Mouse (Mus musculus): ENCODE results near the gene Slc7a14.

Gene Slc7a14

DNA sequence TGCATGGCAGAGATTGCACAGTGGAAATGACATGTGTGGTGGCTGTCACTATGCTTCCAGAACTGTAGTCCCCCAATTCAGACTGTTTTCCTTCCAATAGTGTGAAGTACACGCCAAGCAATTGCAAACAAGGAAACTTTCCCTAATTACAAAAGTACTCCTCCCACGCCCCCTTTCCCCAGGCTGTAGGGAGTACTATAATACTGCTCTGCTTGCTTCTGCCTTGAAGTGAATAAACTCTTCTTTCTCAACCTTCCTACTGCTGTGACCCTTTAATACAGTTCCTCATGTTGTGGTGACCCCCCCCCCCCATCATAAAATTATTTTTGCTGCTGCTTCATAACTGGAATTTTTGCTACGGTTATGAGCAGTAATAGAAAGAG, 49.2 kb downstream of the Slc7a14 start:
- no peak for DNase-seq (ENCODE audit: low spot score)

DNA sequence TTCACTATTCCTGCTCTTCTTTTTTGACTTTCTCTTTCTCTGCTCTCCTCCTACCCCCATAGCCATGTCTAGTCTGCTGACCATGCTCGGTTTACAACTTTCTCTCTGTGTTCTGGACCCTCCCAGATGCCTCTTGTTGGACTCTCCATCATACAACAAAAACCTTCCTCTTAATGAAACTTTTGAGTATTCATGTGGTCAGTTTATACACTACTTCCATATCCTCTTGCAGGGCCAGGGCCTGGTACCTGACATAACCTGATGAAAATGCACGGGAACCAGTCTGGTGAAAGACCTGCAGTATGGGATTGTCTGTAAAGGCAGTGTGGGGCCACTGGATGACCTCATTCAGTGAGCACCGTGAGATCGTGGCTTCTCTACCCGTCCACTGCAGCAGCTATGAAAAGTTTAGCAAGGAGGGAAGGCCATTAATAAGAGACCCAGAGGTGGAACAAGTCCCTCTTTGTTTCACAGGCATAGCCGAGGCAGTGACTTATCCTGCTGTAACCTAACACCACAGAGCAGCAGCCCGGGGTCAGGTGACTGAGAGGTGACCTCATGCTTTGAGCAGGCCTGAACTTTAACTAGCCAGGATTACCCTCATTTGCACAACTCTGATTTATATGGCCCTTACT, 49.7 kb downstream of the Slc7a14 start:
- no peak for DNase-seq (ENCODE audit: low spot score)

DNA sequence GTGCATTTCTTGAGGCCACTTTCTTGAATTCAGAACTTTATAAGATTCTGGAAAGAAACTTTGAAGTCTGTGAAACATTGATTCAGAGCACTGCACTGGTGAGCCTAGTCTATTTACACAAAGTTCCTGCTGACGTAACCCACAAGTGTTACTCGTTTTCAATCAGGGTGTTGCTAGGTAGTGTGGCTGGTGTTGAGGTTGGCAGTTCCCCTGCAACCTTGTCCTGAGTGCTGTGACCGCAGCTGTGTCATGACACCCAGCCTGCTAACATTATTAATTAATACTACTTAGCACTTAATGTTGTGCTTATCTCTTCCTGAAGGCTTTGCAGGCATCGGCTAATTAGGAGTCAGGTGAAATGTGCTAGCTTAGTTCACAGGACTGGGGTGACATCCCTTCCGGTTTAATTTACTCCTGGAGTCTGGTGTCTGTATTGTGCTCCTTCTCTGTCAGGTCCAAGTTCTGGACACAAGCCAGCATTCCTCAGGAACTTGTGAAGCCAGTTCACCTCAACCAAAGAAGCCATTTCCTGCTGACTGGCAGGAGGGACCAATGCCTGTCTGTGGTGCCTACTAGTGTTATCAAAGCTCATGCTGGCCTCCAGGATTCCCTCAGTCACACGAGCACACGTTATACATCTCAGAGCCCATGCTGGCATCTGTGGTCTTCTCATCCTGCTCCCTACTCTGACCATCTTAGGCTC, 50.5 kb downstream of the Slc7a14 start:
- DNase-seq (ENCODE audit: low spot score): peak; percentile 9

DNA sequence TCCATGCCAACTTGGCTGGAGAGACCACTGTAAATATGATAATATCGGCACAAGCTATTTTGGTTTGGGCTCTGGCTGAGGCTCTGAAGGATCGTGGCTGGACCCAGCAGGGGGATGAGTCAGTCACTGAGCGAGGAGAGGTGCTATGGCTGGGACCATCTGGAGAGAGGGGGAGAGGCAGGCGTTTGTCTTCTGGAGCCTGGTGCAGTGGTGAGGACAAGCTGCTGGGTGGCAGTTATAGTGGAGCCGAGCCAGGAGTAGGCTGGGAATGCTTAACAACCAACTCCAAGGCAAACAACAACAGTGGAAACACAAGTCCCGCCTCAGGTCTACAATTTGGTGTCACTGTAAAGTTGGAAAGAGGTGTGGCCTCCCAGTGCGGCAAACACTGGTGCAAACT, 55.8 kb downstream of the Slc7a14 start:
- DNase-seq (ENCODE audit: low spot score): no peak

DNA sequence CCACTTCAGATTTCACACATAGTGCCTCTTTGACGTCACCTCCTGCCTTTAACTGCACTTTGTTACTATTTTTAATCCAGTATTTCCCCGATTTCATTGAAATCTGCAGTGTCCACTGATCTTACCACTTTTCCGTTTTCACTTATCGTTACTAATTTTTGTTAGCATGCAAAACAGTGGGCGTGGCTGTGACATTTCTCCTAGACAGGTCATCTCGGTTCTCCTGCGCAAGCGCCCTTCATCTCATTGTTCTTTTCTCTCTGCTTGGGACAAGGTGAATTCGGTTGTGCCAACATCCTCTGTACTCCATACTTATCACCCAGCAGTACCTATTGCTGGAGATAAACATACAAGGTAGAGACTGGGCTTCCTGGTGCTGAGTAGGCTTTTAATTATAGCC, 56.3 kb downstream of the Slc7a14 start:
- no peak for DNase-seq (ENCODE audit: low spot score)

DNA sequence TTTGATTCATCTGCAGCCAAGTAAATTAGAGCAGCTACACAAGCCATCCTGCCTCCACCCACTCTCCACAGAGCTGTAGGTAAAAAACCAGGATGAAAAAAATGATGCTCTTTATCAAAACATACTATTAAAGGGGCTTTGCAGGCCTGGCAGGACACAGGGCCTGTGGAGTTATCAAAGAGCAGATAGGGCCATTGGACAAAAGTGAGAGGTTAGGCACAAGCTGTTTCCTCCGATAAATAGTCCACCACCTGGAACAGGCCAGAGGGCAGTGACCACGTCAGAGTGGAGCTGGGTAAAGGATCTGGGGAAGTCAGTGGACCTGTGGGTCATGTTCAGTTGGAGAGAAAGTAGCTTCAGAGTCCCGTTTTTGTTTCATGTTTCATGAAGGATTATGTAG, 57.6 kb downstream of the Slc7a14 start:
- DNase-seq (ENCODE audit: low spot score): no peak

DNA sequence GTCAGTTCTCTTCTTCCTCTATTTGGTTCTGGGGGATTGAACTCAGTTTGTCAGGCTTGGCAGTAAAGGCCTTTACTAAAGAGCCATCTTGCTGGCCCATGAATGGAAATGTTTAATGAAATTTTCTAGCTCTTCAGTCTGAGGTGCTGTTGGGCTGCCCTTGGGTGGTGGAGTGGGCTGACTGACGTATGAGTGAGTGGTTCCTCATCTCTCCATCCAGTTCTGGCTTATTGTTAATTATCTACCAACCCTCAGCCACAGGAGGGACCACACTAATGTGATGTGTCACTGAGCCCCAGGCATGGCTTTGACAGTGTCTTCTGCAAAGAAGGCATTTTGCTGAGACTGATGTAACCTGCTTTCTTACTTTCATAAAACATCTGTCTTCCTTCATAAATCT, 66.7 kb downstream of the Slc7a14 start:
- DNase-seq (ENCODE audit: low spot score): no peak

DNA sequence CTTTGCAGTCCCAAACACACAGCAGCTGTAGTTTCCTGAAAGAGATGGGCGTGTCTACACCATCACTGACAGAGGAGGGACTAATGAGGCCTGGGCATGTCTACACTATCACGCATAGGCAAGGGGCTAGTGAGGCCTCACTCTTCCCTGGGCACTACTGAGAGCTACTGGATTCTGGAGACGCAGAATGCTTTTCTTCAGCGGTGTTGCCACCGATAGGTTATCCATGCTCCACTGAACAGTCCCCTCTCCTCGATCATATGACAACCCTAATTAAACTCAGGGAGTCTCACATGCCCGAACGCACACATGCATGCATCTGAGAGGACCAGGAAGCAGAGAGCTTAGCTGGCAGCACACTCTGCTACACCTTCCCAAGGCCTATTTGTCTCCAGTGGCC, 69.3 kb downstream of the Slc7a14 start:
- no peak for DNase-seq (ENCODE audit: low spot score)

DNA sequence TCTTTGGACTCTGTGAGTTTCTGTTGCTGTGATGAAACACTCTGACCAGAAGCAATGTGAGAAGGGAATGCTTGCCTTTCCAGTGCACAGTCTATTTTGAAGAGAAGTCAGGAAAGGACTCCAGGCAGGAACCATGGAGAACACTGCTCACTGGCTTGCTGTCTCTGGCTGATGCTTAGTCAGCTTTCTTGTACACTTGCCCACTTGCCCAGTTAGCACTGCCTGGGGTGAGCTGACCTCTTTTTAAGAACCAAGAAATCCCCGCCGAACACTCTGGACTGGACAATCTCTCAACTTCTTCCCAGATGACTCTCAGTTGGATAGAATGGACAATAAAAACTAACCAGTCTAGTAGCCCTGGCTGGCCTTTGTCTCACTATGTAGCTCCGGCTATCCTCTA, 70.5 kb downstream of the Slc7a14 start:
- DNase-seq (ENCODE audit: low spot score): no peak

DNA sequence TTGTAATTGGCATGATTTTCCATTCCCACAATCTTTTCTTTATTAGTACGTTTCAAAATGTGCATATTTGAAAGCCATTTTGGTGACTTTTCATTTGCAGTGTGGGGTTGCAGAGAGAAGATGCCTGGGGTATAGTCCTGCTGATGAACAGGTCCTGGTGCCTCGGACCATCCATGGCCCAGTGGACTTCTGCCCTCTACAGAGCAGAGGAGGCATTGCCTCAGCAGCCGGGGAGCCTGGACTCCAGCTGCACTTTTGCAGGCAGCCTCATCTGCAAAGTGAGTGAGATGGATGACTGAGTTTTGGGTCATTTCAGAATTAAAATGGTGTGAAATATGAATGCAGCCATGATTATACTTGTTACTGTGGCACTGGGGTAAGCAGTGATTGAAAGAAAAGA, 72.2 kb downstream of the Slc7a14 start:
- no peak for DNase-seq (ENCODE audit: low spot score)

DNA sequence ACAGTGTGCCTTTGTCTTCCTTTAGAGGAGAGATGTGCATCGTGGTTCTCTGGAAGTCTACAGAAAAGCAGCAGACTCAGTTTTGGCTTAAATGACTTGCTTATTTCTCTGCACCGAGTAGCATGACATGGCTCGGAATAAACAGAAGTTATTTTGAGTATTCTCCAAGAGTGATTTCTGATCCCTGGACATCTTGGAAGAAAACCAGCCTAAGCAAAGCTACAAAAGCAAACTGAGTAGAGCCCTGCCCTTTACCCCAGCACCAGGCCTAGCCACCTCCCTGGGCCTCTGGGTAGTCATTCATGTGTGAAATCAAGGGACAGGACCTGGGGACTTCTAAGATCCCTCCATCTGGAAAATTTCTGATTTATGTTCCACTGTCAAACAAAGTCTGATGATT, 74.0 kb downstream of the Slc7a14 start:
- no peak for DNase-seq (ENCODE audit: low spot score)

DNA sequence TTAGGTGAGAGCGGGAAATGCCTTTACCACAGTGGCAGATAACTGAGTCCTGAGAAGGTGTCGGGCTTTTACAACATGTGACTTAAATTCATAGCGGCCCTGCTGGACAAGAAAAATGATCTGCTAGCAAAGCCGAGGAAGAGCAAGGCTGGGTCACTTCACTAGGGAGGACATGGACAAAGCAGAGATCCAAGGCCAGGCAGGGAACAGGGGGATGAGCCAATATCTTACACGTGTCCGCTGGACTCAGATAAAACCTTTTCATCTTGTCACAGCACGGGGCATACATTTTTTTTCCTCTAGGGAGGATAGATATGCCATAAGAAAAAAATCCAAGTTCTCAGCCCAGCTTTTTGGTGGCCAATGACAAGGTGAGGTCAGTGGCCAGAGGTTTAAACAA, 75.8 kb downstream of the Slc7a14 start:
- no peak for DNase-seq (ENCODE audit: low spot score)

DNA sequence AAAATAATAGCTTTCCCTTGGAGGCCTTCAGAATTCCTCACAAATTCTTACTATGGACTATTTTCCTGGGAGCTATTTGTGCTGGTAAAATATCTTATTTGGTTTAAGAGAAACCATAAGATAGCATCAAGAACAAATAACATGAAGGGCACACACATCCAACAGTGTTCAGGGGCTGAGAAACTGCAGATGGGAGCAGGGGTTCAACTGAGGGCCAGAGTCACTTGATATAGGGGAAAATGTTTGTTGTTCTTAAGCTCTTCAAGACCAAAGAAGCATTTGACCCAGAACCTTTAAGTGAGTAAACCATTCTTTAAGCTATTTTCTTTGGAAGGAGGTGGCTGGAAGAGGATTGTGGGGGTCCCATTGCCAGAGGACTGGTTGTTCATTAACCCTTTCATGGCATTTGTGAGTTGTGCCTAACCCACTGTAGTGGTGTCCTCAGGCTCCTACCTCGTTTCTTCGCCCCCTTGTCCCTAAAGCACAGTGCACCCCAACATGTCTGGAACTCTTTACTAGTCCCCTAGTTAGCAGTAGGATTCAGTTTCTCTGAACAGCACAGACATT, 76.3 kb downstream of the Slc7a14 start:
- no peak for DNase-seq (ENCODE audit: low spot score)

DNA sequence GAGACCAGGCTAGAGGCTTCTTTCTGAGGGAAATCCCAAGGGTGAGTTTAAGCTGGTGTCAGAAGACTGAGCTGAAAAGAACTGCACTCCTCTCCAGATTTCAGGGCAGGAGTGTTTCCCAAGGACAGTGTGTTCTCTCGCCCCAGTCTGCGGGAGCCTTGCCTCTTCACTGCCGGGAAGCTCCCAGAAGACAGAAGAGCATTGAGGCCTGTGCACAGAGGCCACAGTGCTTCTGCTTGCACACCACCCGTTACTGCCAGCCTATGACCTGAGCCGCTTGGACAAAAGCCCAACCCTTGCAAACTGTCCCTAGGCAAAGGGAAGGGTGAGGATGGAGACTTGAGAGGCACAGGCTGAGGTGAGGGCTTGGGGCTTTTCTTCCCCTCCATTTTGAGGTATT, 80.9 kb downstream of the Slc7a14 start:
- no peak for DNase-seq (ENCODE audit: low spot score)

DNA sequence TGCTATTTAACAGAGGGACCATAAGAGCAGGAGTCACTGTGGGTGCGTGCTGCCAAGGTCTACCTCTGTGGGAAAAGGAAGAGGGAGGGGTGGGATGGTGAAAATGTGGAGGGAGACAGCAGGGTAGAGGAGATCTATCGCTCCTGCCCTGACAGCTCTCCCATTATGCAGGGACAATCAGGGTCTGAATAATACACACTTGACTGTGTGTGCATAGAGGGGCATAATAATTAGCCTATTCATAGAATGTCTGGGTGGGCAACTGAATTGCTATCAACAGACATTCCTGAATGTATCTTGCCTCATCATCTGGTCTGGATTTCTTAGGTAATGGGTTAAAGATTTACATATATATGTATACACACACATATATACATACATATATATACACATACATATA, 81.7 kb downstream of the Slc7a14 start:
- DNase-seq (ENCODE audit: low spot score): no peak

DNA sequence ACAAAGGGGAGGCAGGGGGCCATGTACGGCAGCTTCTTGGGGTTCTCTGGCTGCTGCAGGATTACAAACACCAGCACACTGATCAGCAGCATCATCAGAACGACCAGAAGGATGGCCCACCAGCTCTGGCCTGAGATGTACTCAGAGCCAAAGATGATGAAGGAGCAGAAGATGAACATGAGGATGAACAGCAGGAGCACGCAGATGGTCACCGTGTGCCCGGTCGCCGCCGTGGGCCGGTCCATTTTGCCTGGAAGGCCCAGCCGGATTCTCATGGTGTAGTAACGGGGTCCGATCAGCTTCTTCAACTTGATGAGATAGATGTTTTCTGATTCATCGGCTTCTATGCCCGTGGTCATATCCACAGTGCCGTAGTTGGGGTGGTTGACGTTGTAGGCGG, 86.6 kb downstream of the Slc7a14 start:
- no peak for DNase-seq (ENCODE audit: low spot score)

DNA sequence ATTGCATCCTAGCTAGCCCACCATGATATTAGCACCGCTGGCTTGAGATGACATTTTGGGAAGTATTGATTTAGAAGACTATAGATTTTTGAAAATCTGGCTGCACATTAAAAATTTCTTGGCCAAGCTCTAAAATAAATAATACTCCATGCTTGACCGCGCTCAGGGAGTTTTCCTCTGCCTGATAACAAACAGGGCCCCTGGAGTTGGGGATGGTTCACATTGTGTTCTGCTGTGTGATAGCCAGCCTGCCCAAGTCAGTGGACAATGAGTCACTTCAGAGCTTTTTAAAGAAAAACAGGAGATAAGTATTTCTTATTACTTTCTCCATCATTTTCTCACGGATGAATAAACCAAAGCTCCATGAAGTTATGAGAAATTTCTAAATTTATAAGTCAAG, 90.1 kb downstream of the Slc7a14 start:
- DNase-seq (ENCODE audit: low spot score): no peak

DNA sequence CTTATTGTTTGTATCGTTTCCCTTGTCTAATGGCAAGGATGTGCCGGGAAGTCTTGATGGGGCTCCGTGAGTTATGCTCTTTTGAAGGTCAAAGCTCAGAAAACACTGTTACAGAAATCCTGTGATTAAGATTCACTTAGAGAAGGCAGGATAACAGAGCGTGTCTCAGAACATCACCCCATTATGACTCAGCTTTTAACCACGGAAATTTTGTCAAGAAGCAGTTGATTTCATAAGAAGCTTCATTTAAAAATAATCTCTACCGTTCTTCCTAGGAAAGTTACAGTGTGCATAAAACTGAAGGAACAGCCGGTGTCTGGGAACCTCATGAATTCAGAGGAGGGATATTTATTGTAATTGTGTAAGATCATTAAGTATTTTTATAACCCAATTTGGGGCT, 90.7 kb downstream of the Slc7a14 start:
- no peak for DNase-seq (ENCODE audit: low spot score)

DNA sequence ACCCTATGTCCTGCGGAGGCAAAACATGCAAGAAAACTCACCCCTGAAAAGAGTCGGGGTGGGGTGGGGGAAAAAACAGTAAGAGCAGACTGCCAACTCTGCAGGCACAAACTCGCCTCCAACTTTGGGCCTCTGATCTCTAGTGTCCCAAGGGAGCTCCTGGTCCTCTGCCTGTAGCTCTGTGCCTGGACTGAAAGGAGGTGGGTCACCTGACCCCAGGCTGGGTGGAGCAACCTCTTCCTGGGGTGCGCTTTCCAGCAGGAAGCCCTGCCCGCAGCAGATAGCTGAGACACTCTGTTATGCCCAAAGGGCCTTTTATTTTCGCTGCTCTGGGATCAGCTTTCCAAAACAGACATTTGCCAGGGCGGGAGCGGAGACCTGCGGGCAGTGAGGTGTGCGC, 92.7 kb downstream of the Slc7a14 start:
- DNase-seq (ENCODE audit: low spot score): no peak

DNA sequence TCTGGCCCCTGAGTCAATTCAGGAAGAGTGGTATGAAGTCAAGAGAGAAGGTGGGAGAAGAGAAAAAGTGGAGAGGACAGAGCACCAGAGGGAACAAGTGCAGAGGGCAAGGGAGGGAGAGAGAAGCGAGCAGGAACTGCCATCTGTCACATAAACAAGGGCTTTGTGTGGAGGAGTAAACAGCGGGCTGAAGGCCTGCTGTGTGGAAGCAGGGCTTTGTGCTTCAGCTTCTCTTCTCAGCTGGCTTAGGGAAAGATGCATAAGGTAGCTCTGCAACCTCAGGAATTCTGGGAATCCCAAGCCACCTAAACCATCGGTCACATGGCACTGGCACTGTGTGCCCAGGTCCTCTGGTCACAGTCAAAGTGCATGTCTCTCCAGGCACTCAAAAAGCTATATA, 96.4 kb downstream of the Slc7a14 start:
- no peak for DNase-seq (ENCODE audit: low spot score)

DNA sequence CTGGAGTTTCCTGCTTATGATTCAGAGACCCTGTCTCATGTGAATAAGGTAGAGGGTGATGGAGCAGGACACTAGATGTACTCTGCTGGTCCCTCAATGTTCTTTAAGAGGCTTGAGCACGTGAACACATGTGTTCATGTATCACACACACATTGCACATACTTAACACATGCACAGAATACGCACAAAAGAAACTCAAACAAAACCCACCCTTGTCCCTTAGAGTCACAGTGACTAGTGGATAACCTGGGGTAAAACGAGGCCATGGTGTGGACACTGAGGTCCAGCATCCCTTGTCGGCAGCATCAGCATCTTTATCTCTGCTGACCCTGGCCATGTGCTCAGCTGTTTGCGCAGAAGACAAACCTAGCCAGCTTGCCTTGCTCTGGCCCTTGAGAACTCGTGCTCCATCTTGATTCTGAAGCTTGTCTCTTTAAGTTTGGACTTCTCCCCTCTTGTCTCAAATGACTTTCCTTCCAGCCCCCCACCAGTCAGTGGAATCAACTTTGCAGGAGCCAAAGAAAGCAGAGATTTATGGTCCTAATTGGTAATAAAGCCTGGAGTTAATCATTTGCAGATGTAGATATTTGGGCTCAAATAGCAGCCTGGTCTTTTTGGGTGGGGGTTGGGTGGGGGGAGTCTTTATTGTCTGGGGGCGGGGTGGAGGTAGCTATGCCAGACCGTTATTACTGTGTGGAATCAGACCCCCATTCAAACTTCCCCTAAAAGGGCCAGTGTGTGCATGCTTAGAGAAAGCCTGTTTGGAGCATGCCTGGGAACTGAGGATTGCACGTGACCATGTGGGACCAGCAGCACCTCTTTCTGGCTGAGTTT, 97.8 kb downstream of the Slc7a14 start:
- DNase-seq (ENCODE audit: low spot score): no peak

DNA sequence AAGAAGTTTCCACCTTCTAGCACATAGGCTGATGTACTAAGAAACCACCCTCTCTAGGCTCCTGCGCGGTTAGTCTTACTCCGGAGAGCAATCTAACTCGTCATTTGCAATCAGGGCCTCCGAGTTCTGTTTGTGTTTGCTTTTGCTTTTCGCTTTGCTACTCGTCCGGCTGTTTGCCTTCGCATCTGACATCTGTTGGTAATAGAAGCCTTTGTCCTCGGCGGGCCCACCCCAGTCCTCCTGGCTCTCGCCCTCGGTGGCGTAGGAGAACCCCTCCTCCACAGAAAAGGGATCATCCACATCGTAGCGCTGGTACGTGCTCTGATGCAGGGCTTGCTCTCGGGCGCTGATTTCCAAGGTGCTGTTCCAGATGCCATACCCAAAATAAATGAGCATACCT, 101.2 kb downstream of the Slc7a14 start:
- DNase-seq (ENCODE audit: low spot score): no peak

DNA sequence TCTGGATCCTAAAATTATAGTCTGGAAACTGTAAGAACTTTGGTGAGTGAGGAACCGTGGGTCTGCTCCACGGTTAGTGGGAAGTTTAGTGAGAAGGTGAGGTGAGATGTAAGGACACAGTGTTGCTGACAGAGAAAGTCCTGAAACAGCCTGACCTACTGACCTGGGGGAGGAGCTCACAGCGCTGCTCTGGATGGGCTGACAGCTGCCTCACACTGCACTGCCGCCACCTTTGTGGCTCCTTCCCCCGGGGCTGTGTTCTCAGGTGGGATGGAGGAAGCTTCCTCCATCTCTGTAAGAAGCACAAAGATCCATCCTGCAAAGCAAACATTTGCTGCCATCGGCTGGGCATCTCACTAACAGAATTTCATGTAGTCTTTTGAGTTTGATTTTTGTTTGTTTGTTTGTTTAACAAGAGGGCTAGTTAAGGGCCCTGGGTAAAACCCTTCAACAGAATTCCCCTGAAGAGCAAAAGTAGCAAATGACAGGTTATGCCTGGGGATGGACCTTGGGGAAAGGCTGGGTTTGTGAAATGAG, 101.7 kb downstream of the Slc7a14 start:
- no peak for DNase-seq (ENCODE audit: low spot score)
